Comparison of ENCODE assay signal across 9 mouse cellular contexts in genomic region chr12:92801121-92801520, GRCm38 (mm10).
"Had no signal": no experiment of that assay in that cellular context is flagged by ENCODE, and none has a peak within 500 bp of the region (broad histone marks: within the 10 kb centered on the region; RNA-seq: fewer than 3 reads in every experiment).

No protein-coding gene starts in this region.

- DNase-seq: kidney, adult 8-10 months; kidney, postnatal 36 days; layer of hippocampus, adult 9-11 months; layer of hippocampus, postnatal 36 days; lung, adult 2 months; lung, postnatal 36 days; retina, postnatal 1 day; right cerebral cortex, postnatal 4 days; thymus, postnatal 36 days had no signal
